Mouse (Mus musculus): Measurements from ENCODE around the gene Trappc2l. TPM values are rescaled to one million over a fixed set of nuclear protein-coding genes. Genes with fewer than 3 reads are reported as not detected.

The Trappc2l gene
- polyA plus RNA-seq (2012; fragmentation: generic; extraction: Trizol) = 95.7 TPM

DNA sequence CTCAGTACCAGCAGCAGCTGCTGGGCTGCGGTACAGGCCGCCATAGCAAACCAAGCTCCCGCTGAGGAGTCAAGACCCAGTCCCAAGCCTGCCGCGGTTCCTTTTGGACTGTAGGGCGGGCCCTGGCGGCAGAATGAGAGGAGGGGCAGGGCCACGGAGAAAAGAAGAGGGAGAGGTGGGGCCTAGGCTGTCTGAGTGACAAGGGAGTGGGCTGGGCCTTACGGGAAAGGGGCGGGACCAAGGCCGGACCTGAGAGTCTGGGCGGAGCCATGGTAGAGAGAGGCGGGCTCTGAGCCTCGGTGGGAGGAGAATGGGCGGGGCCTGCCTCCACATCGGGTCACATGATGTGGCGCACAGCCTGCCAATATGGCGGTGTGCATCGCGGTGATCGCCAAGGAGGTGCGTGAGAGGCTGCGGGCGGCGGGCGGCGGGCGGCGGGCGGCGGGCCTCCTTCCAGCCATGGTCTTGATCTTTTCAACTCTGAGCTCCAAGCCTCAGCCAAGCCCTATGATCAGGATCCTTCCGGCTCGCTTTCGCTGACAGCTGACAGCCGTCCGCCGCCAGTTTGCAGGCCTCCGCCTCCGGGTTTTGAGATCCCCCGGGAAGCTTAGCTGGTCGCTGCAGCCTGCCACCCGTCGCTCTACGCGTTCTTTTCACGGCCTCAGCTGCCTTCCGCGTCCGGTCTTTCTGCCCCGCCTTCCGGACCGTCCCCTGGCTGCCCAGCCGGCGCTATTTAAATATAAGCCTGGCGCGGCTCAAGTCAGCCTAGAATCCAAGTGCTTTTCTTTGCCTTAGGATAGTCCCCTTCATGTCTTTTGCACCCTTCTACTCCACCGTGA is at the start of gene Trappc2l, which contains the start of gene Galns:
TSS of gene Trappc2l (plus strand) at position 346 of the 839 bp plus-strand sequence.
TSS of gene Galns (minus strand) at position 169 of the 839 bp plus-strand sequence.
- peak within 1 kb of the TSS; percentile 56 for H3K4me3 ChIP-seq
- no peaks in the 10 kb centered on the region for H3K36me3 ChIP-seq (ENCODE audit: control insufficient read depth, insufficient read depth)
- H3K27me3 ChIP-seq (ENCODE audit: control insufficient read depth, insufficient read depth, insufficient read length) = no peaks in the 10 kb centered on the region
- peak within 1 kb of the TSS; percentile 55 for H3ac ChIP-seq (ENCODE audit: control insufficient read depth, insufficient read length)
- no peaks in the 10 kb centered on the region for H3K79me2 ChIP-seq (ENCODE audit: control insufficient read depth, insufficient read depth)
- H3K4me2 ChIP-seq (ENCODE audit: low read depth) = peak within 1 kb of the TSS; percentile 93
- TF ChIP-seq MAX (IDR thresholded peaks at IDR 0.05; ENCODE audit: low read depth) (no peak), E2F4 (IDR thresholded peaks at IDR 0.05; ENCODE audit: insufficient read depth) (peak; percentile 44), USF1 (IDR thresholded peaks at IDR 0.05; ENCODE audit: low read depth) (peak; percentile 81), POLR2A (IDR thresholded peaks at IDR 0.05; ENCODE audit: insufficient read length, low read depth) (peak; percentile 70), CEBPB (IDR thresholded peaks at IDR 0.05; ENCODE audit: insufficient read depth, poor library complexity, severe bottlenecking) (no peak), MYOG (IDR thresholded peaks at IDR 0.05; ENCODE audit: control insufficient read depth in 1 of 3, insufficient read depth in 1 of 3, insufficient read length in 2 of 3, low read depth in 2 of 3) (peak in 1 of 3 experiments; percentile 20), TCF12 (IDR thresholded peaks at IDR 0.05; ENCODE audit: insufficient read depth, poor library complexity, severe bottlenecking) (no peak), SRF (IDR thresholded peaks at IDR 0.05; ENCODE audit: control insufficient read depth, insufficient read length, low read depth) (peak; percentile 47), TCF3 (IDR thresholded peaks at IDR 0.05; ENCODE audit: insufficient read length, low read depth) (no peak), POLR2AphosphoS2 (IDR thresholded peaks at IDR 0.05; ENCODE audit: insufficient read length, low read depth) (peak; percentile 61), REST (IDR thresholded peaks at IDR 0.05; ENCODE audit: insufficient read depth, insufficient read length) (peak; percentile 20), MYOD1 (IDR thresholded peaks at IDR 0.05; ENCODE audit: control insufficient read depth in 1 of 3, insufficient read length in 2 of 3, low read depth in 2 of 3) (peak in 2 of 3 experiments; percentile 5 to 18)

DNA sequence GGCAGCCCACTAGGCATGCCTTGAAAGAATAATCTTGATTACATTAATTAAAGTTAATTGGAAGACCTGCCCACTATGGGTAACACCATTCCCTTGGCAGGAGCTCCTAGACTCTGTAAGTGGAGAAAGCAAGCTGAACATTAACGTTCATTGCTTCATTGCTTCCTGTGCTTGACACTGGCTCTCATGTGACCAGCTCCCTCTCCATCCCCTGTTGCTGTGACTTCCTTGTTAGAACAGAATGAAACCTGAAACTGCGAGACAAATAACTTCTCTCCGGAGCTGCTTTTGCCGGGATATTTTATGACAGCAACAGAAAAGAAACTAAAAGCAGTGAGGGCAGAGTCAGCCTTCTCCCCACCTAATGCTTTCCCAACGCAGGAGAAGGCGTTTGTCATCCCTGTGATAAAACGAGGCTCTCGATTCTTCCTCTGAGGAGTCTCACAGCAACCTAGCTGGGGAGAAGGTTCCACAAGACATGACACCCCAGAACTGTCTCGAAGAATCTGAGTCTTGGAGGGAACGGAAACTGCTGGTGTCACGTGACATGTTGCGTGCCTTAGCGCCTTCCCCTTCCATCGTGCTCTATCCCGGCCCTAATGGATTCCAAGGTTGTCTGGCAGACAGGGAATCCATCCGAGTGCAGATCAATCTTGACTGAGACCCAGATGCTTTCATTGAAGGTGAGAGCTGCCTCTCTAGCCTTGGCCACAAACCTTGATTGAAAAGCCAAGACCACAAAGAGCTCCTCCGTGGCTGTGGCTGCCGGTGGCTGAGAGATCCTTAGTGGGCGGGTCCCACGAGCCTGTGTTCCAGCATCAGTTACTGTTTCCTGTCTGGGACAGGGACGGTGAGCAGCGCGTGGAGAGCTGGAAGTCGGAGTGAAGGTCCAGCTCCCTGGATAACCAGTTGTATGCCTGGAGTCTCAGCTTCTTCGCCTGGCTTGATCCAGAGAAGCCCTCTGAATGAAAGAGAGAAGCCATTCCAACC is 46.8 kb upstream of the Trappc2l start:
- no peak for TF ChIP-seq REST (IDR thresholded peaks at IDR 0.05; ENCODE audit: insufficient read depth, insufficient read length)
- TF ChIP-seq MYOD1 (IDR thresholded peaks at IDR 0.05; ENCODE audit: control insufficient read depth in 1 of 3, insufficient read length in 2 of 3, low read depth in 2 of 3) = no peak
- TF ChIP-seq POLR2A (IDR thresholded peaks at IDR 0.05; ENCODE audit: insufficient read length, low read depth) = no peak
- no peak for TF ChIP-seq MYOG (IDR thresholded peaks at IDR 0.05; ENCODE audit: control insufficient read depth in 1 of 3, insufficient read depth in 1 of 3, insufficient read length in 2 of 3, low read depth in 2 of 3)
- TF ChIP-seq E2F4 (IDR thresholded peaks at IDR 0.05; ENCODE audit: insufficient read depth) = no peak
- H3K36me3 ChIP-seq (ENCODE audit: control insufficient read depth, insufficient read depth) = peaks cover under 1% of the 10 kb centered on the region
- H3ac ChIP-seq (ENCODE audit: control insufficient read depth, insufficient read length) = no peak overlapping the region
- no peak overlapping the region for H3K4me3 ChIP-seq
- H3K4me2 ChIP-seq (ENCODE audit: low read depth) = no peak overlapping the region
- H3K79me2 ChIP-seq (ENCODE audit: control insufficient read depth, insufficient read depth) = peaks cover 12% of the 10 kb centered on the region
- H3K27me3 ChIP-seq (ENCODE audit: control insufficient read depth, insufficient read depth, insufficient read length) = no peaks in the 10 kb centered on the region

DNA sequence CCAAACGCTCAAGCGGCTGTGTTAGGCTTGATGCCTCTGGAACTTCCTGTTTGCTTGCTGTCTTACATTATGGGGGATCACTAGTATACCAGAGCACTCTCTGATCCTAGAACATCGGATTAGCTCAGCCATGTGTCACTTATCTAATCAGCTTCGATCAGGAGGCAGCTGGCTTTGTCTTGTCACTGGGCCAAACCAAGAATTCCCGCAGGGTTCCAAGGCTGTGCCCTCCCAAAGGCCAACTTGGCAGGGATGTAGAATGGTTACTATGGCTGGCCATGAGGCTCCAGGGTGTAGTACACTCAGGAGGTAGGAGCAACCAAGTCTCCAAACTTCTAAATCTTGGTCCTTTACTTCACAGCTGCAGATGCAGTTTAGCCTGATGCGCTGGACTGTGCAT is 44.7 kb upstream of the Trappc2l start:
- no peak for TF ChIP-seq POLR2A (IDR thresholded peaks at IDR 0.05; ENCODE audit: insufficient read length, low read depth)
- TF ChIP-seq MYOD1 (IDR thresholded peaks at IDR 0.05; ENCODE audit: control insufficient read depth in 1 of 3, insufficient read length in 2 of 3, low read depth in 2 of 3) = peak in 1 of 3 experiments; percentile 47
- TF ChIP-seq CEBPB (IDR thresholded peaks at IDR 0.05; ENCODE audit: insufficient read depth, poor library complexity, severe bottlenecking) = no peak
- TF ChIP-seq MYOG (IDR thresholded peaks at IDR 0.05; ENCODE audit: control insufficient read depth in 1 of 3, insufficient read depth in 1 of 3, insufficient read length in 2 of 3, low read depth in 2 of 3) = peak in 1 of 3 experiments; percentile 22
- no peak for TF ChIP-seq SRF (IDR thresholded peaks at IDR 0.05; ENCODE audit: control insufficient read depth, insufficient read length, low read depth)
- Histone ChIP-seq H3K36me3 (ENCODE audit: control insufficient read depth, insufficient read depth) (peaks cover 4% of the 10 kb centered on the region), H3K79me2 (ENCODE audit: control insufficient read depth, insufficient read depth) (peaks cover 18% of the 10 kb centered on the region), H3ac (ENCODE audit: control insufficient read depth, insufficient read length) (peak overlapping the region; percentile 74), H3K27me3 (ENCODE audit: control insufficient read depth, insufficient read depth, insufficient read length) (no peaks in the 10 kb centered on the region), H3K4me2 (ENCODE audit: low read depth) (peak overlapping the region; percentile 90), H3K4me3 (peak overlapping the region; percentile 48)

DNA sequence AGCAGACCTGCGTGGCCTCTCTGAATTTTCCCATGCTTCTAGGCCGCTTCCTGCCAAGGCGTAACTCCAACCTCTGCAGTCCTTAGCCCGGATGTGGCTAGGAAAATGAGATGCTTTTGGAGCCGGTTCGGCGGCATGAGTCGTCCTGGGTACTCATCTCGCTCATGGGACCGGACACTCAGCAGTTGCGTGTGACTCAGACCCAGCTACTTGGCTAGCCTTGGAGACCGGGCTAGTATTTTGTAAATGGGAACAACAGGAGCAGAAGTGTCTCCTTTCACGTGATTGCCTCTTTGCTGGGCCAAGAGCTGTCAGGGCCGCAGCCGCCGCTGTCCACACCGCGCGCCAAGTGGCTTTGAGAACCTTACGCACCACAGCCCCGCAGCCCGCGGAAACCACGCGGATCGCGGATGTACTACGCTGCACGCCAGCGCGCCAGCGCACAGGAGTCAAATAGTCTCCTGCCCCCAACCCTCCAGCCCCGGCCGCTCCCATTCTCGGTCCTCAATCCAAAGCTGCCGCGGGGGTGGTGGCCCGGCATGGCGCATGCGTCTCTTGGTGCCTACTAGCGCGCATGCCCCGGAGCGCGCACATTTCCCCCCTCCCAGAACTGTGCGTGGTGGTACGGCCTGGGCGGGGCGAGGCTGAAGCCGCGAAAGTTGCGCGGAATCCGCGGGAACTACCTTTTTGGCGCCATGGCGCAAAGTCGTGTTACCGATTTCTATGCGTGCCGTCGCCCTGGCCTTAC is 43.9 kb upstream of the Trappc2l start, which contains the start of gene Cdt1:
TSS of gene Cdt1 (plus strand) at position 655 of the 748 bp plus-strand sequence.
- H3K79me2 ChIP-seq (ENCODE audit: control insufficient read depth, insufficient read depth) = peaks cover 18% of the 10 kb centered on the region
- H3K4me2 ChIP-seq (ENCODE audit: low read depth) = peak within 1 kb of the TSS; percentile 90
- peak within 1 kb of the TSS; percentile 74 for H3ac ChIP-seq (ENCODE audit: control insufficient read depth, insufficient read length)
- TF ChIP-seq MYOG (IDR thresholded peaks at IDR 0.05; ENCODE audit: control insufficient read depth in 1 of 3, insufficient read depth in 1 of 3, insufficient read length in 2 of 3, low read depth in 2 of 3) = peak in 1 of 3 experiments; percentile 30
- no peak for TF ChIP-seq MAX (IDR thresholded peaks at IDR 0.05; ENCODE audit: low read depth)
- TF ChIP-seq CEBPB (IDR thresholded peaks at IDR 0.05; ENCODE audit: insufficient read depth, poor library complexity, severe bottlenecking) = no peak
- no peak for TF ChIP-seq REST (IDR thresholded peaks at IDR 0.05; ENCODE audit: insufficient read depth, insufficient read length)
- TF ChIP-seq SRF (IDR thresholded peaks at IDR 0.05; ENCODE audit: control insufficient read depth, insufficient read length, low read depth) = no peak
- TF ChIP-seq TCF3 (IDR thresholded peaks at IDR 0.05; ENCODE audit: insufficient read length, low read depth) = no peak
- no peak for TF ChIP-seq TCF12 (IDR thresholded peaks at IDR 0.05; ENCODE audit: insufficient read depth, poor library complexity, severe bottlenecking)
- peak in 1 of 3 experiments; percentile 2 for TF ChIP-seq MYOD1 (IDR thresholded peaks at IDR 0.05; ENCODE audit: control insufficient read depth in 1 of 3, insufficient read length in 2 of 3, low read depth in 2 of 3)
- peak; percentile 81 for TF ChIP-seq E2F4 (IDR thresholded peaks at IDR 0.05; ENCODE audit: insufficient read depth)
- peak; percentile 83 for TF ChIP-seq POLR2AphosphoS2 (IDR thresholded peaks at IDR 0.05; ENCODE audit: insufficient read length, low read depth)
- no peak for TF ChIP-seq USF1 (IDR thresholded peaks at IDR 0.05; ENCODE audit: low read depth)
- TF ChIP-seq POLR2A (IDR thresholded peaks at IDR 0.05; ENCODE audit: insufficient read length, low read depth) = peak; percentile 77
- peak within 1 kb of the TSS; percentile 48 for H3K4me3 ChIP-seq
- H3K27me3 ChIP-seq (ENCODE audit: control insufficient read depth, insufficient read depth, insufficient read length) = no peaks in the 10 kb centered on the region
- peaks cover 4% of the 10 kb centered on the region for H3K36me3 ChIP-seq (ENCODE audit: control insufficient read depth, insufficient read depth)

Data from myocyte (in vitro differentiated cells).